Mouse (Mus musculus) MEL-GATA-1-ER (cell line): ENCODE measurements around the gene Mid1.
"Not testable (repeated sequence)": the region's sequence is repeated elsewhere in the genome, so short reads cannot be mapped to it uniquely, and the experiment has no call there.

Experiments used
- DNase-seq: peaks from one replicate; pipeline ENCODE4 v3.0.0-alpha.2; 2012; ENCODE audit warnings: low read depth; ENCODE audit errors: extremely low read depth

The Mid1 gene

DNA sequence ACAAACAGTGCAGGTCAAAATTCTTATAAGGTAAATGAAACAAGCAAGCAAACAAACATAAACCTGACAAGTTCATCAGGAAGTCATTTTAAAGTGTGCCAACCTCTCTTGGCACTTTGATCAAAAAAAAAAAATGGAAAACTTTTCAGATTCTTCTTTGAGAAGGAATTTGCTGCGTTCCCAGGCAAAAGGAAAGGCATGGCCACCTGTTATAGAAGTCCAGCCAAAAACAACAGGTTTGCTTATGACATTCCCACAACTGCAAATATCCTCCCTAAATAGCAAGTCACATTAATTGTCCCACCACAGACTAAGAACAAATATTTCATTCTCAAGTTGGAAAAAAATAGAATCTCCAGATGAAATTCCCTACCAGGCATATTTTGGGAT is 197.2 kb downstream of the Mid1 start:
- DNase-seq, result no peak

DNA sequence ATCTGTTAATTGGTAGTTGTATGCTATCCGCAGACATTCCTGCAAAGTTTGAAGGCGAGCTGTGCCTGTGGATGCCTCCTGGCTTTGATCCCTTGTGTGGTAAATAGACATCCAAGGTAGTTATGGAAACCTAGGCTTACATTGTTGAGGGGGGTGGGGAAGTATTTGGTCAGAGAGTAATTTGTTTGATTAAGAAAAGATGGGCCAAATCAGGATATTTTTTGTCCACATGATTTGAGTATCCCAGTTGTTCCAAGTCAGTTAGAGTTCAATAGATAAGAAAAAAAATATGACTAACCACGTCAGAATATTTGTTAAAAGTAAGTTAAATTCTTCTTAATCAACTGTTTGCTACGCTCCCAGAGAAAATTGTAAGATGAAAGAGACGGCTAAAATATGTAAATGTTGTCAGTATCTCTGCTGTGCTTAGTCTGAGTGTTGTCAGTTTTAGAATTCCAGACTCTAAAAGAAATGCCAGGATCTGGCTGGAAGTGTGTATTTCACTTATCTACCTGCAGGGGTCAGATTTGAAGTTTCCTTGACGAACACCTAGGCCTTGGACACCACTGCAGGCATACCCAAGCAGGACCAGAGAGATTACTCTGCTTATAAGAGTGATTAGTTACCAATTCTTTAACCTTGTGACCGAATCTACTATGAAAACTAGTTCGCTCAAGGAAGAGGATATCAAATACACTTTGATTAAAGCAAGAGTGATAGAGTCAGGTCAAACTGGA is 198.7 kb downstream of the Mid1 start:
- no peak for DNase-seq

DNA sequence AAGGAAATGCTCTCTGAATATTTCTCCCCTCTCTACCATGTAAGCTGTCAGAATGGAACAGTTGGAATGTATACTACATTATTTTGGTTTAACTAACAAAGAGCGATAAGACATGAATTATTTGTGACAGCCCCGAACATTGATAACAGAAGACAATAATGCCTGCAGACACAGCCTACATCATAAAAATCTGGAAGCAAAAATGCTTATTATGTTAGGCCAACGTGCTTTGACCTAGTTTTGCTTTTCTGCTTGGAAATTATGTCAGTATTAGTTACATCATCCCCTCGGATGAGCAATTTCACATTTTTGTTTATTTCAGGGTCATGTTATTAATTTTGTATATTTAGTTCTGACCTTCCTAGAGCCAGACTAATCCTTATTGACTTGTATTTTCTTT is 205.5 kb downstream of the Mid1 start:
- no peak for DNase-seq

DNA sequence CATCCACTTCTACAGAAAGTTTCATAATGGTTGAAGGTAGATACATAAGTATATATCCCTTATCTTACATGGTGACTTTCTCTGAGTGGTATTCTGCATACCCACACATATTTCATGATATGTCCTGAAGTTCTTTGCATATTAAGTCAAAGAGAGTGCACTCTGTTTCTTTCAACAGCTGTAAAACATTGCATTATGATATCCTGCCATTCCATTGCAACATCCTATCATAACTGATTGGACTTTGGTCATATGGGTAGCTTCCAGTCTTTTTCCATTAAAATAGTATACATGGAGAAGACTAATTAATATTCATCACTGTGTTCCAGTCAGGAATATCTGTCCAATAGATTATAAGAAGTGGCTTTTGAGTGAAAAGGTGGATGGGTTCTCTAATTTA is 207.1 kb downstream of the Mid1 start:
- DNase-seq, result no peak

DNA sequence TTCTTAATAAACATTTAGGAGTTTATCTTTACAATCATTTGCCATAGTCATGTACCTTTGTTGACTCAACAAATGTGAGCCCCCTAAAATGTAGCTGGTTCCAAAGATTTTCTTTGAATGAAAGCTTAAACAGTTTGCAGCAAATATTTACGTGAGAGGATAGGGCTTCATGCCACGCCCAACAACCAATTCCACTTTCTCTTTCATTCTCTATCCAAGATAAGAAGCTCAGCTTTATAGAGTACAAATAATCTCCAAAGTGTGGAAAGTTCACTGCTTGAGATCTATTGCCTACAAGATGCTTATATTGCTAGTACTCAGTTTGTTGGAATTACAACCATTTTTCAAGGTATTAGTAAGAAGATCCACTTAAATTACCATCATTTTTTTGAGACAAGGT is 207.6 kb downstream of the Mid1 start:
- DNase-seq, result no peak

DNA sequence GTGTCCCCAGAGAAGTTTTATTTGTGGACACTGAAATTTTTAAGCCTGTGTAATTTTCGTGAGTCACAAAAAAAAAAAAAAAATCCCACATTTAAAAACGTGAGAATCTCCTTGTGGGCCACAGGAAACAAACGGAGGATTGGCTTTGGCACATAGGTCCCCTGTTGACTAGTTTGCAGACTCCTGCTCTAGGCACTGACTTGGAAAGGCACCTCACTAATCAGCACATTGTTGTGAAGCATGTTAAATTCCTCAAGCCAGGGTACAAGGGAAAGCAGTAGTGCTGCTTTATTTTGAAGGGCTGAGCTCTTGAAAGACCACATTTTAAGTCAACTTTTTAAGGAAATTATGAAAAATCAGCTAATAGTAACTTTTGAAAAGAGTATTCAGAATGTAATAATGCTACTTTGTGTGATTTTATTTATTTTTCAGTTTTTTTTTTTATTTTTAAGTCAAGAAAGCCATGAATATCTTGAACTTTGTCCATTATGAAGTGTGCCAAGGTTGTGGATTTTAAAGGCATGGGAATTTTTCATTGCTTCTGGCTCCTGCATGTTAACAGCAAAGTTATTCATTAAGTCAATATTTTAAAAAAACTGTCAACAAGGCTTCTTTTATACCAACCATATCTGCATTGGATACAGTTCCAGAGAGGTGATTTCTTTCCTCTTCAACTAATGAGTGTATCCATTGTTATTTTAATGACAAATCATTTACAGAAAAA is 214.4 kb downstream of the Mid1 start:
- DNase-seq, result no peak

DNA sequence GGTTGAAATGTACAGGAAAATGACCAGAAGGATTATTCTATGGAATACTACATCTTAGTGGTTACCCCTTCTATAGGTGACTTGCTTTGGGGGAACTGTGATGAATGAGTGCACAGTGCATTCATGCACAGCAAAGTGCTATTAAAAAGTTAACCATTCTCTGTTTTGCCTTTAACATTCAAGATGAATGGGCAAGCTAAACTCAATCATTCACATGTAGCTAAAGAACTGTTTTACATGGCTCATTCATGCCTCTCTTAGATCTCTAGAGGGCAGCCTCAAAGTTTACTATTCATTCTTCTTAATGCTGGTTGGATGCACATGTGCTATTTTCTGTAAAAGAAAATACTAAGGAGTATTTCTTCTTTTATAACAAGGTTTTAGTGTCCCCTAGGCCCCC is 217.9 kb downstream of the Mid1 start:
- no peak for DNase-seq

DNA sequence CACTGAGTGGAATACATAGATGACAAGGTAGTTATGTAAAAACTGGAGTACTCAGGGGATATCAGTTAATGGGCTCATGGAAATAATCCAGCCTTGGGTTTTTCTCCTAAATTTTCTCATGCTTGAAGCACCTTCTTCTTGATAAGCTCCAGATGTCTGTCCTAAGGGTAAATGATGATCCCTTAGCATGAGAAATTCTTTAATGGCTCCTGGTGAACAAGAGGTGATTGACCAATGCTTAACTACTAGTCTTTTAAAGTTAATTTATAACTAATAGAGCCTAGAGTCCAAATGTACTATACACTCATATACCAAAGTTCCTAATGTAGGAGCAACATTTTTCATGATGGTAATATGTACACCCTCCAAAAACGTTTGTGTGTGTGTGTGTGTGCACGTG is 218.7 kb downstream of the Mid1 start:
- DNase-seq, result no peak

DNA sequence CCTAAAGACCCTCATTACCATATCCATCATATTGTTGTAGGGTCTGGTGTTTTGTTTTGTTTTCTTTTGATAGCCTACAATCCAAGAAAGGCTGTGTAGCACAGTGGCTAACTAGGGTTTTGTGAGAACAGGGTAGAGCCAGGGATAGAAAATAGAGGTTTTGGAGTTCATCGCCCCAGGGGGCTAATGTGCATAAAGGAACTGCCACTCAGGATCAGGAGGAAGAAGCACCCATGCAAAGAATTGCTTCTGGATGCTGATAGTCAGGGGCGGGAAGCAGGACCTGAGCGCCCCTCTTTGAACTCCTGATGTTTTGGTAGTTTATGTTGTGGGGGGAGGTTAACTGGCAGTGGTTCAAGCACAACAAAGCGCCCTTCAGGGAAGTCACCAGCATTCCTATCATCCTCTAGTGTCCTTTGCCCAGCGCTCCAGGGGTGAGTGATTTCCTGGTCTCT is 221.1 kb downstream of the Mid1 start:
- no peak for DNase-seq

DNA sequence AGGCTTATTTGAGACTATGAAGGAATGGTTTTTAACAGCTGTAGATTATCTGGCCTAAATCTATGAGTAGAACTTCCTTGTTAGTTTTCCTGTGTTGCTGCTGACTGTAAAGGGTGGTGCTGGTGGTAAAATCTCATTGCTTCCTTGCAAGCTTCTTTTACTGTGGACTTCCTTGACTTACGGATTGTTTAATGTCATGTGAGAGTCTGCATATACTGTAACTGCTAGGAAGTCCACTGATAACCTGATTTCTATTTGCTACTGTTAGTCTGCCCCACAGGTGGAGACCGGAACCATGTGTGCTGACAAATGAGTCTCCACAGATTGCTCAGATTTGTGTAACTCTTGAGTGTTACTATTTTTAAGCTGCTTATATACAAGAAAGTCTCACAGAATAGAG is 224.9 kb downstream of the Mid1 start:
- no peak for DNase-seq

DNA sequence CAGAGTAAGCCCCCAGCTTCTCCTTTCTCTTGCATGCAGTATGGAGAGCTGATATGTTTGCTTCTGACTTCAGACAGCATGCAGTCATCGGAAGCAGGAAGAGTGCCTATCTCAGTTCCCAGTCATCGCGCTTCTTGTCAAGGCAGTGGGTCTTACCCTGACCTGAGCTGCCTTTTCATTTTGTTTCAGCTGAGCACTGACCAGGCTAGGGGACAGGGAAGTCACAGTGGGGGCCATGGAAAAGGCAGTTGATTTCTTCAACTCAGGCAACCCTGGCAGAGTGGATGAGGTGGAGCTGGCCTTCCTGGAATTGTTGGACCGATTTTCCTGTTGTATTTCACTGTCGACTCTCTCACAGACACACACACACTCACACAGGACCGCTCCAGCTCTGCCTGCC is 230.7 kb downstream of the Mid1 start:
- no peak for DNase-seq

DNA sequence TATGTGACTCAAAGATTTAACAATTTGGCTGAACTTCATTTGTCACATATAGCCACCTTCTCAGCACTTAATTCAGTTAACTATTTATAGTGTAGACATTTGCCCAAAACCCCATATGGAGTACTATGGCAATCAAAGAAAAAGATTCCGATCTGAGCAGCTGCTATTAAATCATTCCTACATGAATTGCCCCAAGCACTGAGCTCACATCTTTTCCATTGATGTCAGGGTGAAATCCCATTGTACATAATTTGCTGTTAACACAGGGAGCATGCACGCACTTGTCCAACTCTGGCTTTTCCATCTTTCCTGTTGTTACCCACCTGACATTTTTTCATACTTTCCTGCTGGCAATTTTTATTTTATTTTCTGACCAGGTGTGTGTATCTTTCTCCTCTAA is 237.5 kb downstream of the Mid1 start:
- DNase-seq, result no peak

DNA sequence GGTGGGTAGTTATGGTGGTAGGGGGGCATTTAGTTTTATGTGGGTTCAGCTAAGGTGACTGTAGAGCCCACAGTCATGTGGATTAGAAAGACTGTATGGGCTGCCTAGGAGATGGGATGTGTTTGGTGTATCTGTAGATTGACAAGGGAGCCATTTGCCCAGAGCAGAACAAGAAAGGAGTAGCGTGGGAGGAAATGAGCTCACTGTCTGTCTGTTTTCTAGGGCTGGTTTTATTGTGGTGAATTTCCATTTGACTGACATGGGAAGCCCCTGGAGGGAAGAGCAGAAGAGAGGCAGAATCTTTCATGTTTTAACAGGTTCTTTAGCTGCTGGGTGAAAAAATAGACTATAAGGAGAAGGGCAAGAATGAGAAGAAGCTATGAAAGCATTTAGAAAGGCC is 238.4 kb downstream of the Mid1 start:
- DNase-seq, result no peak

DNA sequence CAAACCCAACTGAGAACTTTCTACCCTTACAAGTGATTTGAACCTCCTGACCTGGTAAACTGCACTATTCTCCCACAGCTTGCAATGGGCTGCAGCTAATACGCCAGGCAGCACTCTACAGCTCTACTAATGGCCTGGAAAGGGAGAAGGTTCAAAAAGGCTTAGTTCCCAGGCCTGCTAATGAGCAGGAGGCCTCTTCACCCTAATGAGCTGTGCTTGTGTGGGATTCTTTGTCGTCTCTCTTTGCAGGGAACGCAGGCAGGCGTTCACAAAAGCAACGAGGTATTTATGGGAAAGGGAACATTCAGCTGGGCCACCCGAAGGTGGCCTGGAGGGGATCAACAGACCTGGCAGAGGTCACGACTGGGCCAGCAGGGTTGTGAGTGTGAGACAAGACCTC is 240.6 kb downstream of the Mid1 start:
- DNase-seq, result no peak

DNA sequence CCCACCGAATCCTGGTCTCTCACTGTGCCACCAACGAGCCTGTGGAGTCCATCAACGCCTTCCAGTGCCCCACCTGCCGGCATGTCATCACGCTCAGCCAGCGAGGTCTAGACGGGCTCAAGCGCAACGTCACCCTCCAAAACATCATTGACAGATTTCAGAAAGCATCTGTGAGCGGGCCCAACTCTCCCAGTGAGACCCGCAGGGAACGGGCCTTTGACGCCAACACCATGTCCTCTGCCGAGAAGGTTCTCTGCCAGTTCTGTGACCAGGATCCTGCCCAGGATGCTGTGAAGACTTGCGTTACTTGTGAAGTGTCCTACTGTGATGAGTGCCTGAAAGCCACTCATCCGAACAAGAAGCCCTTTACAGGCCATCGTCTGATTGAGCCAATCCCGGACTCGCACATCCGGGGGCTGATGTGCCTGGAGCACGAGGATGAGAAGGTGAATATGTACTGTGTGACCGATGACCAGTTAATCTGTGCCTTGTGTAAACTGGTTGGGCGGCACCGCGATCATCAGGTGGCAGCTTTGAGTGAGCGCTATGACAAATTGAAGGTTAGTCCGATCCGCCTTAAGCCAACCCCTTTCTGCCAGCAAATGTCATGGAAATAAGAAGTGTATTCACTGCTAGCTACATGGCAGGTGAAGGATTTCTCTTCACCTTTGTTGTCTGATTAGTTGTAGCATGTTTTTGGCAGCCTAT is 242.3 kb downstream of the Mid1 start:
- no peak for DNase-seq

DNA sequence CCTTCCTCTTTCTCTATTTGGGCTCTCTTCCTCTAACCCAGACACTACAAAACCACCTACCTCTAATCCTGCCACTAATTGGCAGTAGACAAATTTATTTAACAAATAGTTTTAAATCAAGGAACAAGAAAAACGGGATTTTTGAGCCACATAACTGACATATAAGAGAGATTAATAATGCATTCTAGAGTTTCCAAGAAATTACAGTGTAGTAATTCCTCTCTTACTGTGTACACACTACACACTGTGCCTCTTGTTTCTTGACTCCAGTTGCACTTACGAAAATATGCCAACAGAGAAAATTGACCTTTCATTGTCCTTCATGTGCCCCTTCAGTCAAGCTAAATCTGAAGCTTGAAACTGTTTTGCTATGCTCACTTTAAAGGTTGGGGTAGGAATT is 245.9 kb downstream of the Mid1 start:
- no peak for DNase-seq

DNA sequence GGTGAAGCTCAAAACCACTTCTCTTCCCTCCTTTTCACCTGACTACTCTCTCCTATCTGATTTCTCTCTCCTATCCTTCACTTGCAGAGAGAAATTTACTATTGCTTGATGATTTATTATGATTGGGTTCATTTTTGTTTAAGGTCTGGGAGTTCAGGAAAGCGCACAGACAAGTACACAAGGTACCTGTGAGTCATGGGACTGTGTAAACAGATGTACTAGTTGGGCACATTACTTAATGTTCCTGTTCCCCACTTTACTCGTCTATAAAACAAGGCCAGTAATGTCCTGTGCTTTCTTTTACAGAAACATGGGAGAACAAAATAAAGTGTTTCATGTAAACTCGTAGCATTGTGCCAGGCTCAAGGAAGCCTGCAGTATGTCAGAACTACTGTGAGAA is 248.2 kb downstream of the Mid1 start:
- DNase-seq, result no peak

DNA sequence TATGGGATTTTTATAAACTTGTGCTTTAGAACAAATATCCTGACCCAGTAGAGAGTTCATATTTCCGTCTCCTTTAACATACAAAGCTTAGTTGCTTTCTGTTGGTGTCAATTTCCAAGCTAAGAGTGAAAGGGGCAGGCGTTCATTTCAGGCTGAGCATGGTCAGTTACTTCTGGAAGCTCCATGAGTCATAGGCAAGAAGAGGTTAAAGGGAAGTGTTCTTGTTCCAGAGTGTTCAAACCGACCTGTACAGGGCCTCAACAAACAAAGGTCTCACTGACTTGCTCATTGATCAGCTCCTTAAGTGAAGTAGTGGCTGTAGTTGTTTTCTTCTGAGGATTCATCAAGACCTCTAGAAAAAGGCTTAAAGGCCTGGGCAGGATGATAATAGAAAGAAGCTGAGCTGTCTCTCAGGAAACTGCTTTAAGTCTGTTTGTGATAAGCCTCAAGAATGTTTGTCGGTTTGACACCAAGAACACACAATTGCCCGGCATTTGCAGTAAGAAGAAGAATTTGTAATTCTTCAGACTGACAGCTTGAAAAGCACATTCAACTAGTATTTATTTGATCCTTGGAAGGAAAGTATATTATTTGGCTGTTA is 252.2 kb downstream of the Mid1 start:
- DNase-seq, result no peak

DNA sequence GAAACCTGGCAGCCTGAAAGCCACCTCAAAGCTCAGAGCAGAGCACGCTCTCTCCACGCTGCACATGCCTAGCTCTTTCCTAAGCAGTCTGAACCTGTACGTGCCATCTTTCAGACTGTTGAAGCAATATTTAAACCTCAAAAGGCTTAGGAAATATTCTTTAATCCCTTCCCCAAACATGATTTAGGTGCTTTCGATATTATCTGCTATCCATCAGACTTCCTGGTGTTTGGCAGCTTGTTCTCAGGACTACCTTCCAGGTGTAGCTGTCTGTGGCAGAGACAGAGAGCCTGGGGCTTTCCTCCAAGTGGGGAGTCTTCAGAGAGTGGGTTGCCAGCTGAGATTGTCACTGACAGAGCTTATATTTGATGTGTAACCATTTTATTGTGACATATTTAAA is 255.5 kb downstream of the Mid1 start:
- no peak for DNase-seq

DNA sequence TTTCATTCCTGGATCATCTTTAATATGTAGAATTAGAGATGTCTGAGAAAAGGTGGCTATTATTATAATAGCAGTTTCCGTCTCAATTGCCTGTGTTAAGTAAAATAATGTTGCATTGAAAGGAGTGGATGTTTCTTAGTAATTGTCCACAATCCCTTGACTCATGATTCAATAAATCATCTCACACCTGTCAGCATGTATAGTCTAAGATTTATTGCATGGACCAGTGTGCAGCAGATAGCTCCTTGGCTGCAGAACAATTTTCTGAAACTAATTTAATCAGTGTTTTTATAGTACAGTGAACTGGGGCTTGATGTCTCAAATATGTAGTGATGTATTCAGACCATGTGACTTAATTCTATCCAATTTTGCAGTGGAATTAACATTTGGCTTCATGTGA is 265.6 kb downstream of the Mid1 start:
- no peak for DNase-seq

DNA sequence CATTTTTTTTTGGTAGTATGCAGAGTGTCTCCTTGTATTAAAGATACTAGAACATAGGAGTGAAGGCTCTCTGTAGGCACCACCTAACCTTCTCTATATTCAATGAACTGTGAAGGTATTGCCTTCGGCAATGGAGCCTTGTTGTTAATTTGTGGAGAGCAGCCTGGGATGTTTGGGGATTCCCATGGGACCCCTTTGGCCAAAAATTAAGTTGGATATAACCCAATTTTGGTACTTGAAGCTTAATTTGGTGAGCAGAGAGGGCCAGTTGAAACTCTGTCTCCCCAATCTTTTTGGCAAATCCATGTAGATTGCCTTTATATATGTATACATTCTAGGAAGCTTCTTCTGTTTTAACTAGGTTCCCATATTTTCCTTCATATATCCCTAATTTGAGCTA is 284.3 kb downstream of the Mid1 start:
- no peak for DNase-seq

DNA sequence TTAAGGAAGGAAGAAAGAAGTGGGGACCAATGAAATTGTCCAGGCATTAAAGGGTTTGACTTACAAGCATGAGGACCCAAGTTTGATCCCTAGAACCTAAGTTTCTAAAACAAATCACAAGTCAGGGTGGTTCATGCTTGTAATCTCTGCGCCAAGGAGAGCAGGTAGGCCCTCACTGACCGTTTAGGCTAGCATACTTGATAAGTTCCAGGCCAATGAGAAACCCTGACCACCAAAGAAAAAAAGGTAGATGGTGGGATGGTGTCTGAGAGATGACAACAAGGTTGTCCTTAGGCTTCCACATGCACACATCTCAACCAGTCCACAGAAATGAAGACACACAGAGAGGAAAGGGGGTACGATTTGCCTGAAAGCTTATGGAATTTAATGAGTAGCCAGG is 284.8 kb downstream of the Mid1 start:
- not testable (repeated sequence) for DNase-seq
